Mouse (Mus musculus) adrenal gland, postnatal 4 days (tissue): ENCODE results near the gene Il2rb. TPM values are rescaled to one million over a fixed set of nuclear protein-coding genes. Genes with fewer than 3 reads are reported as not detected.
A peak's percentile ranks its signal among the peaks of the same experiment; 100 is the strongest.

ENCODE experiments used
- DNase-seq, 2 experiments: peaks; one replicate each; pipeline ENCODE4 v3.0.0; 2021 to 2022; ENCODE audit warnings: low spot score in 2 of 2, mixed read lengths in 2 of 2
- long read RNA-seq, 2 experiments: library from polyadenylated mRNA; stranded (forward); transcript quantifications; one replicate each; pipeline ENCODE4 v2.0.0; 2021
- total RNA-seq, 2 experiments: library from RNA; stranded (reverse); gene quantifications; 2 replicates each; pipeline ENCODE4 v1.2.3; 2021

The Il2rb gene
- 1 to 10 TPM in 1 of 2 experiments, under 1 TPM in 1; 0.64 to 1.3 TPM for total RNA-seq
- long read RNA-seq, experiment 1, full-length matches to known transcripts, result 1 of 1 reads
- long read RNA-seq, experiment 1, partial matches to known transcripts, result 0 of 1 reads
- long read RNA-seq, experiment 1, other reads (novel, unspliced or antisense), result 0 of 1 reads
- long read RNA-seq, experiment 2, result 0 reads

DNA sequence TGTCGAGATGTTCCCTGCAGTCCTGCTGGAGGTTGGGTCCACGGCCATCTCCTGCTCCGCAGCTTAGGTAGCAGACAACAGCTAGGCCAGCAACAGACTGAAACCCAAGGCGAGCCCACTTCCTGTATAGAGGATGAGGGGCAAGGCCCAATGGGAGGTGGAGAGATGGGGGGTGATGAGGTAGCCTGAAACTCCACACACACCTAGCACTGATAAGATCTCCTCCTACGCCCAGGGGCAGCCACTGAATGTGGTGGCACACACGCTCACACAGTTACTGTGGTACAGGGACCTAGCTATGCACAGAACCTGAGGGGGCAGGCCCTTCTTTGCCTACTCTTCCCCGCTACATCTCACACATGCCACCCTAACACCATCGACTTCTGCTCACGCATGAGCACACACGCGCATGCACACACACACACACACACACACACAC lies at the start of gene Il2rb:
TSS of gene Il2rb (minus strand) at position 304 of the 439 bp plus-strand sequence.
- no peak for DNase-seq

DNA sequence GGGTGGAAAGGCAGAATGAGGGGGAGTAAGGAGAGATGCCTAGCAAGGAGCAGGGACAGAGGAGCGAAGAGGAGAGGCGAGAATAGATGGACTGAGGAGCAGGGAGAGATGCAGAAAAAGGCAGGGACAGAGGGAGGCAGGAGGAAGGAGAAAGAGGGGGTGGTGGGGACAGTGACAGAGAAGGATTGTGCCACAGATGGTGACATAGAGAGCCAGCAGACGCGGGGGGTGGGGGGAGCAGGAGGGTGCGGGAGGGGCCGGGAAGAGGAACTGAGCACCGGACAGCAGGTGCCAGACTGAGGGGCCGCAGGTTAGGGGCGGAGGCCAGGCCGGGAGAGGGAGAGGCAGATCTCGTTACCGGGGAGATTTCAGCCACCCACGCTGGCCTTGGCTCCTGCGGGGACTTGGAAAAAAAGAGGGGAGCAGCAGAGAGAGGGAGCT lies 49.5 kb upstream of the Il2rb start, which contains the start of gene Sstr3:
TSS of gene Sstr3 (minus strand) at position 125 of the 441 bp plus-strand sequence.
- no peak for DNase-seq

DNA sequence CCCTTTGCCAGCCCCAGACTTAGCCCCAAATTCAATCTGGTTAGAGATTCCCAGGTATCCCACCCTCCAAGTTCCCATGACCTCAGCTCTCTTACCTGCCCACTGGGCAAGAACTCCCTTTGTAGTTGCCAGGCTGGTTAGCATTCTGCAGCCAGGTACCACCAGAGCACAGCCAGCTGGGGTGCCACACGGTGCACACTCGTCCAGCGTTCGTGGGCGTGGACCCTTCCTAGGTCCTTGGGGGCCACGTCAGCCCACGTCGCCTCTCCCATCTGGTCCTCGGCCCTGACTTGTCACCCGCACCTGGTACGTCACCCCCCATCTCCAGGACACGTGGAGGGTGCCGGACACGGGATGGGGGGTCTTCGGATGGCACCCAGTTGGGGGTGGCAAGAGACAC lies 49.0 kb upstream of the Il2rb start:
- no peak for DNase-seq

DNA sequence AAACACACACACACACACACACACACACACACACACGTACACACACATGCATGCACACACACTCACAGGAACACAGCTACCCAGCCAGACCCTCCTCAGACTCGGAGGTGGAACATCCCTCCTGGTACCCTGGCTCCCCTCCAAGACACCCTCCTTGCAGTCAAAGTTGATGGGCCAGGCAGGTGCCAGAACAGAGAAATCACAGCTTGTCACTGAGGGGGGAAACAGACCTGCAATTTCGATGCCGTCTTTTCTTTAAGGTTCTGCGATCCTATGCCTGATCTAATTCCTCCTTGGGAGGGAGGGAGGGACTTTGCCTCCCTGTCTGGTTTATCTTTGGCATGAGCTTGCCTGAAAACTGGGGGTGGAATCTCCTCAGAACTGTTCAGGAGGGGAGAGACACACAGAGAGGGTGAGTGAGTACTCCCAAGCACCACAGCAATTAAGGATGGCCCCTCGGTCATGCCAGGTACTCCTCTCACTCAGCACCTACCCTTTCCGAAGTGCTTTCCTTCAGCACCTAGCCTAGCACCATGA lies 47.8 kb upstream of the Il2rb start:
- no peak for DNase-seq

DNA sequence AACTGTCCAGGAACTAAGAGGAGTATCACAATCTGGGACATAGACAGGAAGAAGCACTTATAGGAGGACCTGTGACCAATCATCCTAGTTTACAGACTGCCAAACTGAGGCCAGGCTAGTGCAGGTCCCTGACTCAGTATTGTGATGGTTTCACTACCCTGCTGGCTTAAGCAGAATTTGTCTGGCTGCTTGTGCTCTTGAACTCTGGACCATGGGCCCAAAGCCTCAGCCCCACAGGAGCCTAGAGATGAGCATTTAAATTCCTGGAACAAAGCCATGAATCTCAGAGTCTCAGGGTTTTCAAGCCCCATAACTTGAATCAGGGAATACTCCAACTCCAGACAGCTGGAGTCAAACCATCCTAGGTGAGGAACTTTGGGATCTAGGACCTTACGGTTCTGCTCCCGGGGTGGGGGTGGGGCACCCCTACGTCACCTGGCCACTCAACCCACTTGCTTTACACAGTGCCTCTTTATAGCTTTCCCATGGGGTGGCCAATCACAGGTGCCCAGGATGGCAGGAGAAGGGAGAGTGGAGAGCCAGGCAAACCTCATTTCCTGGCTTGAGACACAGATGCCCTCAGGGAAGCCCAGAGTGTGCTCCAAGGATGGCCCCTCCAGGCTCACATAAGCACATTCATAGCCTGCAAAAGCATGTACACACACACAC lies 47.2 kb upstream of the Il2rb start:
- DNase-seq, result no peak

DNA sequence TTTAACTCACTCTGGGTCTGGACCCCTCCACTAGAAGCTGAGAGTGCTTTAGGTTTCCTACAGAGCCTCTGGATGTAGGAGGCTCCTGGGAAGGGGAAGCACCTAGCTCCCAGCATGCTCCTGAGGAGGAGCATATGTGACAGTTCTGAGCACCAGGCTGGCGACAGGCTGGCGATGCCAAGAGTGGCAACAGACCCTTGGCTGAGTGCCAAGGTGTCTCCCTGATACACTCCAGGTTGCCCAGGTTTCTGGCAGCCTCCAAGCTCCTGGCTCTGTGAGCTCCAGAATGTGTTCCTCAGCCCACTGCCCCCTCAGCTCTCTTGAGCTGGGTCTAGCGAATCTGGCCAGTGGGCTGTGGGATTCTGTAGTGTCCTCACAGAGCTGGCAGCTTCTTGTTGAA lies 46.5 kb upstream of the Il2rb start:
- no peak for DNase-seq

DNA sequence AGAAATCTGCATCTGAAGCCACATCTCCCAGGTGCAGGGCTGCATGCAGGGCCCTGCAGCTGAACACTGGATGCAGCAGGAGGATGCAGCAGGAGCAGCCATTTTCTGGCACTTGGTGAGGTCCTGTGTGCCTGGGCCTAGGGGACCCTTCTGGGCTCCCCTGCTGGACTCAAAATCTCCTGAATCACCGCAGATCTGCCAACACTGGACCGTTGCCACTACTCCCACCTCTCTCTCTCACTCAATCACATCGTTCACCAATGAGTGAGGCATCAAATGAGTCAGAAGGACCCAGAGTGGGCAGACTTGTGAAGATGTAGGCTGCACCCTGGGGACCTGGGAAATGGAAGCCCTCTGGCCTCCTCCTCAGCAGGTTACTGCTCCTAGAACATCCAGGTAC lies 46.0 kb upstream of the Il2rb start:
- DNase-seq, result no peak

DNA sequence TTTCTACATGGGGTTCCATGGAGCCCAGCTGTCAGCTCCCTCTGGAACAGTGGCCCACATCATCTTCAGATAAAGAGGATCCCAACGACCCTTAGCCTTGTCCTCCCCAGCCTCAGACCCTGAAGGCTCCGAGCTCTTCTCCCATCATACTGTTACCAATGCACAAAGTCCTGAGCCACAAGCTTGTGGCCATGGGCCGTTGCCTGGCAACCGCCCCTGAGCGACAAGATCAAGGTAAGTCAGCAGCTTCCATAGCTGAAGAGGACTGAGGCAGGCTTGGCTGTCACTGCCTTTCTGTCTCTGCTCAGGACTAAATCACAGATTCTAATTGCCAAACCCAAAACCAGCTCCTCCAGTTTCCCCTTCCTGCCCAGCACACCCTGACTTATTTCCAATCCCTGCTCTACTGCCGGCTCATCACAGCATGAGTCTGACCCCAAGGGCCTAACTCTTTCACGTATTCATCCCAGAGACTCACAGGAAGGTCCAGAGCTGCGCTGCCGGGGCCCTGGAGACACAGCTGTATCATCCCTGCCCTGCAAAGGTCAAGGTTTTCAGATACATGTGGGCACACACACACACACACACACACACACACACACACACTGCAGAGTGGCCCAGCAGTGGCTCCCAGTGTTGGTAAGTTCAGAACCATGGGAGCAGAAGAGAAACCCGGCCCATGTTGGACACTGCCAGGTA lies 40.8 kb upstream of the Il2rb start:
- no peak for DNase-seq

DNA sequence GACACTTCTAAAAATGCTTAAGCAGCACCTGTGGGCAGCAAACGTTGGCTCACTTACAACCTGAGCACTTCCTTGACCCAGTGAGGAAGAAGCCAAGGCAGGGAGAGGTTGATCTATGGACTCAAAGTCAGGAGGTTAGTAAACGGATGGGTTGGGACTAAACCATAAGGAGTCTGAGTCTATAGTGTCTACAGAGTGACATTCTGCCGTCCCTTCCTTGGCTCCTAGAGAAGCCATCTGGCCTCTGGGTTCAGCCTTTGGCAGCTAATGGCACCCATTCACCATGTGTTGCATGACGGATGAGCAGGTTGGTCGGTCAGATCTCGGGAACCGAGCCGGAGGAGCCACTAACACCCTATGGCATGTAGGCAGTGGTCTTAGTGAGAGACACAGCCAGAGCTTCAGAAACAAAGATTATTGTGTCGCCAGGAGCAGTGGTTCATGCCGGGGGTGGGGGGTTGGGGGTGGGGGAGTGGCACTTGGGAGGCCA lies 38.3 kb upstream of the Il2rb start:
- DNase-seq, result no peak

DNA sequence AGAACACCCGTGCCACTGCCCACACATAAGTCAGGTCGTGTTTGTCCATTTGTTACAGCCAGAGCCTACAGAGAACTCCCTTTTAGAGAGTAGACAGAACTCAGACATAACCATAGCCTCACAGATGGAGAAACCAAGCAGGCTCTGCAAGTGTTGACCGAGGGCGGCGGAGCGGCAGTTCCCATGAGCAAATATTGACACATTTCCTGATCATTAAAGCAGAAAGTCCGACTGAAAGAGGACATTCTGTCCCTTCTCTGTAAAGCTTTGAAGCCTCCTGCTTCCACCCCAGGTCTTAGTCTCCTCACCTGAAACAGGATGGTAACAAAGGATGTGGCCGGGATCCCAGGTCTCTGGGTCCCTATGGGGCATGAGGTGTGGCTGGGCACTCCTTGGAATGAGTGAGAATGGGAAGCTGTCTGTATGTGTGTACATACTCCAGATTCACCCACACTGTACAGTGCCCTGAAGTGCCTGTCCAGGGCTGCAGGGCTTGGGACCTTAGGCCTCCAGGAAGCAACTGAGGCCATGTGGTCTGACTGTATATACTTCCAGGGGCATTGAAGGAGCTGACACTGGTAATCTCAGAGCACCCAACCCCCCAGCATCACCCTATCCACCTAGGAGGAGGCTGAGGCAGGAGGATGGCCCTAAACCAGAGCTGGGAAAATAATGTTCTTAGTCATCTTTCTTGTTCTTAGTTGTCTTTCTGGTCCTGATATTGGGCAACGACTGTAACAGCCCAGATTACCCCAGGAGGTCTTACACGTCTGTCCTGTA lies 37.7 kb upstream of the Il2rb start:
- no peak for DNase-seq

DNA sequence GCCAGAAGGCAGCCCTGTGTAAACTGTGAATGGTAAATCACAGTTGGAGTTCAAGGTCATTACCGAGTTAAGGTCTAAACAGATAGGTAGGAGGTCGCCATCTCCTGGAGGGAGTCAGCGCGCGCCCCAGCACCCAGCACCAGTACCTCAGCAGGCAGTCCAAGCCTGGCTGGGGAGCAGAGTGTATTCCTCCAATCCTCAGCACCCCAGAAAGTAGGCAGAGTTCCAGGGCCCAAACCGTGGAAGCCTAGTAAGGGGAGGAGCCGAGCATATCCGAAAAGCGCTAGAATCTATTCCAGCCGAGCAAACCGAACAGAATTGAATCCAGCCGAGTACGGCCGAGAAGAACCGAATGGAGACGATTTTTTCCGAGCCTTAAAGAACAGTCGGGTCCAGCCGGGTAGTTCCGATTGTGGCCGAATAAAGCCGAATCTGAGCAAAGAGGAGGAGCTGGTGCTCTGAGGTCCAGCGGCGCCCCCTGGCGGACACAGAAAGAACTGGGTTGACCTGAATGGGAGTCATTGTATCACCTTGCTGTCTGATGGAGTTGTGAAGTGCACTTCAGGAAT lies 36.9 kb upstream of the Il2rb start:
- DNase-seq, result peak; percentile 92 to 95

DNA sequence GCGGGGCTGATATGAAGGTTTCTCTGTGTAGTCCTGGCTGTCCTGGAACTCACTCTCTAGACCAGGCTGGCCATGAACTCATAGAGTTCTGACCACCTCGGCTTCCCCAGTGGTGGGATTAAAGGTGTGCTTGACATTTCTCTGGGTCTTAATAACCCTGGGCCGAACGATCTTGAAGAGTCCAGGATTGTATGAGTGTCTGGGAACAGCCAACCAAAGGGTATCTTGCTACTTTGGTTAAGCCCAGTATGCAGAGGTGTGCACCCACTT lies 36.3 kb upstream of the Il2rb start:
- DNase-seq, result no peak

DNA sequence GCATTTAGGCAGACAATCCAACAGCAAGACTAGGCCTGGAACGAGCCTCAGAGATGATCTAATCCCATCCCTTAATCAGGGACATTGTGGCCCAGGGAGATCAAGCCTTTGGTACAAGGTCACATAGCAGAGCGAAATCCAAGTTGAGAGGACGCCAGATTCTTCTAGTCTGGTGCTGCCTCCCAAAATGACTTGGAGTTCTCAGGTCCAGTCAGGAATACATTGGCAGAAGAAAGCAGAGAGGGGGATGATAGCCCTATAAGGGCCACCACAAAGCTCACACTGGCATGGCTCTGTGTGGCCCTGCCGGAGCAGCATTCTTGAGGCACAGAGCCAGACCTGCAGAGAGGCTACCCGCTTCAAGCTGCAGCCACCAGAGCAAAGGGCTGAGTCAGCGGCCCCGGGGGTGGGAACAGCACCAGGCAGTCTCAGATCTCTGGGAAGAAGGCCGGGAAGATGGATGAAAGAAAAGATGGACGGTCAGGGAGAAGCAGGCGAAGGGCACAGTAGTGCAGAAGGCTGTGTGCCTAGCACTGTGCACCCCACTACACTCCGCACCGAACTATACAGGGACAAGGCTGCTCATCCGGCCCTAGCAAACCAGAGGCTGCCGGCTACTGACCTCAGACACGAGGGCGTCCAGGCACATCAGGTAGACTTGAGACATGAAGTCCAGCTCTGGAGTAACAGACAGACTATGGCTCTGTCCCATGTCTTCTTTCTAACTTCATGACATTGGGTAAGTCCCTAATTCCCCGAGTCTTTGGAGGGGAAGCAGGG lies 35.8 kb upstream of the Il2rb start, which contains the start of gene C1qtnf6:
TSS of gene C1qtnf6 (minus strand) at position 746 of the 780 bp plus-strand sequence.
- DNase-seq, result peak in 1 of 2 experiments; percentile 39

DNA sequence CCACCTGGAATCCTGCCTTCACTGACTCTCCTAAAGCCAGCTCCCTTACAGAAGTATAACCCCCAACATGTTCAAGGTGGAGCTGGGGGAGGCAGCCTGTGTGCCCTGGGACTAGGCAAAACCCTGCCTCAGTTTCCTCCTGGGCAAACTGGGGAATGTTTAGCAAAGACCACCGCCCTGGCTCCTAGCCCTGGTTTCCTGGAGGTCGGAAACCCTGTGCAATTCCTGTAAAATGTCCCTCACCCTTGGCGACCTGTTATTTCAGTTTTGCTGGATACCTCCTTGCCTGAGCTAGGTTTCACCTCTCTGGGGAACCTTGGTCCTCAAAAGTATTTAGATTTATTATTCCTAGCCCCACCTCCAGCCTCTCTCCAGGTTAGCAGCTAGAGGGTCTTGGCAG lies 35.1 kb upstream of the Il2rb start:
- no peak for DNase-seq

DNA sequence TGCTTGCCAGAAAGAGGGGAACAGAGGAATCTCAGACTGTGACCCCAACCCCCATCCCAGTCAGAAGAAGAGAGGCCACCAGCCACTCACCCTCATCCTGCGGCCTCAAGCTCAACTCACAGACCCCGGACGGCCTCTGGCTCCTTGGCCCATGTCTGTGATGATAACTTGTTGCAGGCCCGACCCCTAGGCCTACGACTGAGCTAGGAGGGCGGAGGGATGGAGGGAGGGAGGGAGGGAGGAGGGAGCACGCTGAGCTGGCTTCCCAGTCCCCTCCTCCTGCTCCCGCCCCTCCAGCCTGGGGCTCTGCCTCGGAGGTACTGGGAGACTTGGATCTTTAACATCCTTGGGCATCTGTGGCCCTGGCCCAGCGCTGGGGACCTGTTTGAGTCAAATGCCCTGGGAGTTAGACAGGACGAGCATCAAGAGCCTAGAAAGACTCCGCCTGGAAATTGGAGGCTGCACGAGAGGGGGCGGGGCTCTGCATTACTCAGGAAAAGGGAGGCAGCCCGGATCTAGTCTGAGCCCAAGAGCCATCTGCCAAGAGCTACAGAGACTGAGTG lies 34.4 kb upstream of the Il2rb start:
- DNase-seq, result peak; percentile 41 to 59

DNA sequence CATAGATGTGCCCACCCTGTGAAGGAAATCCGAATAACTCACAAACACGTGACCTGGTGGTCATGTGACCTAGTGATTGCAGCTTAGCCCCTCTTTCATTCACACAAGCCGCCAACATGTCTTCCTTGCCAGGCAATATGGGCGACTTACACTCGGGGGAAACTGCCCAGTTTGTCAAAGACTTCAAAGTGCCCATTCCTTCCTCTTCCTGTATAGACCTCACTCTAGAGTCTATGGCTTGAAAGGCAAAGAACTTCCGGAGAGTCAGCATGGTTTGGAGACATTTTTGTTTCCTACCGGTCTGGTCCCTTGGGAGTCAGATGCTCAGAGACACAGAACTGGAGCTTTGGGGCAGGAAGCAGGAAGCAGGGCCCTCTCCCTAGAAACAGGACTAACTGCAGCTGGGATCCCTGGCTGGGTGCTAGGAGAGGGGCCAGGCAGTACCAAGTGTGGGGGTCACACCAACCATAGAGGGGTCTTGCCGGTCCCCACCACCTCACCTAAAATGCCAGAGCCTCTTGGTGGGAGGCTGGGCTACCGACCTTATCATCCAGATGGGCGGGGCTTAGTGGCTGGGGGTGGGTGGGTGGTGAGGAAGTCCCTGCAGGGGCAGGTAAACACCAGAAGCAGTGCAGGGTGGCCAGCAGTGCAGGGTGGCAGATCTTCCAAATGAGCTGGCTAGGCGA lies 33.8 kb upstream of the Il2rb start:
- DNase-seq, result no peak

DNA sequence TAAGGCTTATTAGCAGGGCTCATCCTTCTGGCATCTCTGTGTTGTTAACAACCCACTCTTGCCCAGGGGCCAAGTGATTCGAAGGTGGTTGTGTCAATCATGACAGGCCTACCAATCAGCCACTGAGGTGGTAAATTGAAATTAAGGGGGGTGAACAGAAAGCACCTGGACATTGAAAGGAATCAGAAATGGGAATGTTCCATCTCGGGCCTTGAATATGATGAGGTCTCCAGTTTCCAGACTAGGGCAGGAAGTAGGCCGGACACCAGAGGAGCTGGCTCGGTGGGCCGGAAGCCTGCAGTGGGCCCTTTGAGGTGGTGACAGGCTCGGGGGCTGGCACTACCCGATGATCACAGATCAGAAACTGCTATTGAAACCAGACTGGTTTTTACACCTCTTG lies 32.9 kb upstream of the Il2rb start:
- no peak for DNase-seq

DNA sequence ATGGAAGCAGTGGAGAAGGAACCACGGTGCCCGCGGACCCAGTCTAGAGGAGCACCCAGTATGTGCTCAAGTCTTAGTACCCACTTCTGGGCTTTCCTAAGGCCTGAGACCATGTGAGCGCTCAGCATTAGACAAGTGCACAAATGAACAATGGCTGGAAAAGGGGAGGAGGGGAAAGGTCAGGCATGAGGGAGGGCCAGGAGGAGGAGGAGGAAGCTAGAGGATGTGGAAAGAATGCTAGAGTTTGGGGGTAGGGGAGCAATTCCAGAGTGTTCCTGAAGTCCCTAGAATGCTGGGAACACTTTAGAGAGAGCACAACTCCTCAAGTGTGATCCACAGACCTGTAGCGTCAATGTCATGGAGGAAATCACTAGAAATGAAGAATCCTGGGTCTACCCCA lies 29.1 kb upstream of the Il2rb start:
- no peak for DNase-seq

DNA sequence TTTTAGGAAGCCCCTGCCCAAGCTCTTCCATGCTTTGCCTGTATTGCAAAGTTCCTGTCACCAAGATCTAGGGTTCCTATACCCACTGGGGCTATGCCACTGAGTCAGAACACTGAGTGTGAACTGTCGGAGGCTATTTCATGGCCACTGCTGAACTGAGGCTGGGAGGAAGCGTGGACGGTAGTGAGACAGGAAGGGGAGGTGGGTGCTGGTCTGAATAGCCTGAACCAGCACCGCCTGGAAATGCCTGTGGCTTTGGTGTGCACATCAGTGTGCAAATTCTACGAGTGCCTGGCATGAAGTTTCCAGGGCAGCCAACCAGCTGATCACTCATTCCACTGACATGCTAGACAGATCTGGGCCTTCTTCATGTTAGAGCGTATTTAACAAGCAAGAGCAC lies 26.8 kb upstream of the Il2rb start:
- DNase-seq, result no peak
